Mouse (Mus musculus) liver (tissue): Measurements from ENCODE around the gene Hoxb9.

ENCODE experiments used
- DNase-seq: peaks from one replicate; pipeline ENCODE4 v3.0.0-alpha.2; 2020; ENCODE audit warnings: mixed read lengths

The Hoxb9 gene

GRCm38 (mm10) chr11:96284774-96285734, 13.8 kb downstream of the Hoxb9 start:
- DNase-seq, result peak; percentile 49

GRCm38 (mm10) chr11:96285771-96286738, 14.8 kb downstream of the Hoxb9 start, which contains the start of gene Hoxb7:
Gene Hoxb7 (plus strand): TSS chr11:96286623.
- no peak for DNase-seq

GRCm38 (mm10) chr11:96286739-96287385, 15.6 kb downstream of the Hoxb9 start:
- DNase-seq, result no peak

- DNase-seq, result no peak
Measured at GRCm38 (mm10) chr11:96287411-96287810, 16.2 kb downstream of the Hoxb9 start.

- DNase-seq, result no peak
Measured at GRCm38 (mm10) chr11:96288455-96289221, 17.4 kb downstream of the Hoxb9 start.

GRCm38 (mm10) chr11:96289293-96289692, 18.0 kb downstream of the Hoxb9 start:
- DNase-seq, result no peak

- no peak for DNase-seq
Measured at GRCm38 (mm10) chr11:96289837-96290236, 18.6 kb downstream of the Hoxb9 start.

- DNase-seq, result no peak
Measured at GRCm38 (mm10) chr11:96290705-96291355, 19.6 kb downstream of the Hoxb9 start.

GRCm38 (mm10) chr11:96291681-96292564, 20.7 kb downstream of the Hoxb9 start, which contains the start of gene Hoxb6:
Gene Hoxb6 (plus strand): TSS chr11:96292476.
- DNase-seq, result no peak

GRCm38 (mm10) chr11:96292565-96293301, 21.5 kb downstream of the Hoxb9 start:
- no peak for DNase-seq

- DNase-seq, result no peak
Measured at GRCm38 (mm10) chr11:96293302-96293921, 22.2 kb downstream of the Hoxb9 start.

GRCm38 (mm10) chr11:96294245-96295091, 23.2 kb downstream of the Hoxb9 start:
- peak; percentile 70 for DNase-seq

GRCm38 (mm10) chr11:96295092-96295835, 24.0 kb downstream of the Hoxb9 start:
- no peak for DNase-seq

- no peak for DNase-seq
Measured at GRCm38 (mm10) chr11:96296997-96297396, 25.7 kb downstream of the Hoxb9 start.

GRCm38 (mm10) chr11:96297428-96297827, 26.2 kb downstream of the Hoxb9 start:
- DNase-seq, result no peak

GRCm38 (mm10) chr11:96297968-96298635, 26.8 kb downstream of the Hoxb9 start:
- DNase-seq, result no peak
